Mouse (Mus musculus): ENCODE results near the gene Saysd1.

Gene Saysd1

GRCm38 (mm10) chr14:20164438-20164837 is 26.1 kb upstream of the Saysd1 start:
- no peak for DNase-seq (ENCODE audit: low read depth, low spot score)

GRCm38 (mm10) chr14:20162686-20163085 is 24.4 kb upstream of the Saysd1 start:
- no peak for DNase-seq (ENCODE audit: low read depth, low spot score)

GRCm38 (mm10) chr14:20158727-20159681 is 20.7 kb upstream of the Saysd1 start:
- DNase-seq (ENCODE audit: low read depth, low spot score) = no peak

- no peak for DNase-seq (ENCODE audit: low read depth, low spot score)
These were observed 19.3 kb upstream of the Saysd1 start for GRCm38 (mm10) chr14:20157595-20157994.

- no peak for DNase-seq (ENCODE audit: low read depth, low spot score)
These were observed 17.4 kb upstream of the Saysd1 start for GRCm38 (mm10) chr14:20155718-20156117.

- no peak for DNase-seq (ENCODE audit: low read depth, low spot score)
These were observed 16.6 kb upstream of the Saysd1 start for GRCm38 (mm10) chr14:20154937-20155336.

GRCm38 (mm10) chr14:20154245-20154644 is 15.9 kb upstream of the Saysd1 start:
- DNase-seq (ENCODE audit: low read depth, low spot score) = no peak

GRCm38 (mm10) chr14:20149127-20150080 is 11.1 kb upstream of the Saysd1 start:
- DNase-seq (ENCODE audit: low read depth, low spot score) = no peak

- no peak for DNase-seq (ENCODE audit: low read depth, low spot score)
These were observed 10.2 kb upstream of the Saysd1 start for GRCm38 (mm10) chr14:20148514-20148913.

- no peak for DNase-seq (ENCODE audit: low read depth, low spot score)
These were observed 9.5 kb upstream of the Saysd1 start for GRCm38 (mm10) chr14:20147854-20148253.

GRCm38 (mm10) chr14:20144093-20144492 is 5.8 kb upstream of the Saysd1 start:
- DNase-seq (ENCODE audit: low read depth, low spot score) = no peak

GRCm38 (mm10) chr14:20134965-20135671 is 3.2 kb downstream of the Saysd1 start:
- no peak for DNase-seq (ENCODE audit: low read depth, low spot score)

GRCm38 (mm10) chr14:20128162-20128561 is 10.2 kb downstream of the Saysd1 start:
- no peak for DNase-seq (ENCODE audit: low read depth, low spot score)

GRCm38 (mm10) chr14:20127406-20128087 is 10.8 kb downstream of the Saysd1 start:
- DNase-seq (ENCODE audit: low read depth, low spot score) = no peak

GRCm38 (mm10) chr14:20120868-20121267 is 17.5 kb downstream of the Saysd1 start:
- no peak for DNase-seq (ENCODE audit: low read depth, low spot score)

- no peak for DNase-seq (ENCODE audit: low read depth, low spot score)
These were observed 18.3 kb downstream of the Saysd1 start for GRCm38 (mm10) chr14:20120012-20120411.

GRCm38 (mm10) chr14:20116149-20116605 is 22.2 kb downstream of the Saysd1 start:
- DNase-seq (ENCODE audit: low read depth, low spot score) = no peak

GRCm38 (mm10) chr14:20114951-20115350 is 23.4 kb downstream of the Saysd1 start:
- DNase-seq (ENCODE audit: low read depth, low spot score) = peak; percentile 10

- peak; percentile 73 for DNase-seq (ENCODE audit: low read depth, low spot score)
These were observed 24.4 kb downstream of the Saysd1 start for GRCm38 (mm10) chr14:20113964-20114363.

GRCm38 (mm10) chr14:20113189-20113961 is 25.0 kb downstream of the Saysd1 start:
- peak; percentile 8 for DNase-seq (ENCODE audit: low read depth, low spot score)

Data from CD4-positive helper T cell, adult 2 months (primary cell).